Mouse (Mus musculus): ENCODE results near the gene Olfr735.

DNA sequence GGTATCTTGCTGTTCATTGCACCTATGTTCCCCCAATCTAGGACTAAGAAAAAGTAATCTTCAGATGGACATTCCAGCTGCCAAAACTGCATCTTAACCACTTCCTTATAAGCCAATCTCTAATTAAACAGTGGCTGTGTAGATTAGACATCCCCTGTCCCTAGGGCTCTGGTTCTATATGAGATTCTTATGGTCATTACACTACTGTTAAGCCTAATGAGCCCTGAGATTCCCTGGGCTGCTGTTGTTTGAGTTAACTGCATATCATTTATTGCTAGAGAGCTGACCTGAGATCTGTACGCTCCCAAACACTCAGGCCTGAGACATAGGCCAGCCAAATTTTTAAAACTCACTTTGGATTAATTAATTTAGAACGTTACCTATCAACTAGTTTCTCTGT, at the start of gene Olfr735:
- TF ChIP-seq CTCF (IDR thresholded peaks at IDR 0.05; ENCODE audit: extremely low read depth, insufficient read depth, low read length) (no peak), POLR2A (IDR thresholded peaks at IDR 0.05; ENCODE audit: extremely low read depth, insufficient read depth, low read length) (no peak)

All from cortical plate, adult 2 months (tissue).